Mouse (Mus musculus): ENCODE results near the gene Ubash3b. TPM values are rescaled to one million over a fixed set of nuclear protein-coding genes. Genes with fewer than 3 reads are reported as not detected.

The Ubash3b gene
- polyA plus RNA-seq (2012; rRNA removed), result 39.3 and 48.8 TPM in 2 replicates

DNA sequence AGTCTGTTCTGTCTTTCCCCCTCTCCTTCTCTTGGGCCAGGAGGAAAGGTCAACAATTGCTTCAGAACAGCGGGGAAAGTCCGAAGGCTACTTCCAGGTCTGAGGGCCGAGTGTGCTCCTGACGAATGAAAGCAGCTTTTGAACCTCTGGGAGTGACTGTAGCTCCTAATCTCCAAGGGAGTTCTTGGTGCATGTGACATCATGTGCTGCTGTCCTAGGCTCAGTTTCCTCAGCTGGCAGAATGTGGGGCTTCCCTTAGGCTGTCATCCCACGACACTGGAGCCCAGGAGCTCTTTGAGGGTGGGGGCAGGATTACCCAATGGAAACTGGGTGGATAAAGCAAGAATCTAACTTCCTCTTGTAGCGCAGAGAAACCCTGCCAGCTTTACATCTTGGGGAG is at the start of gene Ubash3b:
Ubash3b (minus strand) TSS at position 285 of the 400 bp plus-strand sequence.
- Histone ChIP-seq H3K4me3 (replicated peaks; ENCODE audit: insufficient read depth, low read depth, low read length) (no peak within 1 kb of the TSS), H3K27me3 (ENCODE audit: control insufficient read depth, insufficient read depth, low read length) (no peaks in the 10 kb centered on the region; the same call in 1 of the 2 replicates), H3K4me1 (ENCODE audit: control insufficient read depth, insufficient read depth, low read length) (peaks cover 6% of the 10 kb centered on the region; the same call in 1 of the 2 replicates), H3K27ac (ENCODE audit: insufficient read depth, low read length) (peak within 1 kb of the TSS; percentile 30; the same call in 1 of the 2 replicates)
- TF ChIP-seq POLR2A (IDR thresholded peaks at IDR 0.05; ENCODE audit: borderline replicate concordance, insufficient read depth, low read length) (no peak), CTCF (IDR thresholded peaks at IDR 0.05; ENCODE audit: borderline replicate concordance, insufficient read depth, low read depth, low read length) (no peak)
- WGBS, result 95% methylated on average over 6 of the region's 6 CpGs
- DNase-seq, result peak in 1 of 2 experiments; percentile 9

DNA sequence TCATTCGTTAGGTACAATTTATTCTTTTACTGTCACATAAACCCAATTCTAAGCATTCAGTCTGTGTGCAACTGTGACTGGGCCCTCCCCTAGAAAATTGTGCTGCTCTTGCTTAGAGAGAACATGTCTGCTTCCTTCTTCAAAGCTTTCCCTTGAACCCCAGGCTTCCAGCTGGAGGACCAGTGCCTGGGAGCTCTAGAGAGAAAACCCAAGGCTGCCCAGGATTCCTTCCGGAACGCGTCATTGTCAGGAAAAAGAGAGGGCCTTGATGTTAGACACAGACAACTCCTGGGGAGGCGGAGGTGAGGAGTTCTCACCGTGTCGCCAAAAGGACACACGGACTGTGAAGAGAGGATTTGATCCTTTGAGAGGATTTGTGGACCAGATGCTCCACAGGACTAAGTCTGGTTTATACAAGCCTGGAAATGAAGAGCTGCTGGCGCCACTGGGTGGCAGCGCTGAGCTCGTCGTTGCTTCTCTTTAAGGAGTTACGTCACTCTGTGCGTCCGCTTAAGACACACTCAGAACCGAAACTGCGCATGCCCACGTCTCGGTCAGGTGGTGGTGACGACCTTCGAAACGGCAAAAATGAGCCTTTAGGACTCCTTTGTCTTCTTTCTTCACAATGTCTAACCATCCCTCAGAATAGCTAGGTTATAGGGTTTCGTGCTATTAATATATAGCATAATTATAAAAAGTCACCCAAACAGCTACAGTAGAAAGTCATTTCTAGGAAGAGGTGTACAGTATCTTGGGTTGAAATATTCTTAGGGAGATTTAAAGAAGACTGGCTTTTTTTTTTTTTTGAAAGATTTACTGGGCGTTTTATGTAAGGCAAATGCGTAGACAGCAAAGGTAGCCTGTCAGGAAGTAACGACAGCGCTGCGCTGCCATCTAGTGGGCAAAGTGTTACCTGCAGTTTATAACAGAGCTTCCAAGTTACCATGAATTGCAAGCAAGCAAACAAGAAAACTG is 45.9 kb upstream of the Ubash3b start:
- Histone ChIP-seq H3K4me1 (ENCODE audit: control insufficient read depth, insufficient read depth, low read length) (peaks cover 7% of the 10 kb centered on the region; the same call in 1 of the 2 replicates), H3K4me3 (replicated peaks; ENCODE audit: insufficient read depth, low read depth, low read length) (peak overlapping the region; percentile 28), H3K27me3 (ENCODE audit: control insufficient read depth, insufficient read depth, low read length) (no peaks in the 10 kb centered on the region), H3K27ac (ENCODE audit: insufficient read depth, low read length) (peak overlapping the region; percentile 82)
- TF ChIP-seq CTCF (IDR thresholded peaks at IDR 0.05; ENCODE audit: borderline replicate concordance, insufficient read depth, low read depth, low read length) (peak; percentile 87), POLR2A (IDR thresholded peaks at IDR 0.05; ENCODE audit: borderline replicate concordance, insufficient read depth, low read length) (peak; percentile 83; the same call in 1 of the 2 replicates)
- 9% methylated on average over 28 of the region's 28 CpGs for WGBS
- DNase-seq, result peak; percentile 91 to 94

DNA sequence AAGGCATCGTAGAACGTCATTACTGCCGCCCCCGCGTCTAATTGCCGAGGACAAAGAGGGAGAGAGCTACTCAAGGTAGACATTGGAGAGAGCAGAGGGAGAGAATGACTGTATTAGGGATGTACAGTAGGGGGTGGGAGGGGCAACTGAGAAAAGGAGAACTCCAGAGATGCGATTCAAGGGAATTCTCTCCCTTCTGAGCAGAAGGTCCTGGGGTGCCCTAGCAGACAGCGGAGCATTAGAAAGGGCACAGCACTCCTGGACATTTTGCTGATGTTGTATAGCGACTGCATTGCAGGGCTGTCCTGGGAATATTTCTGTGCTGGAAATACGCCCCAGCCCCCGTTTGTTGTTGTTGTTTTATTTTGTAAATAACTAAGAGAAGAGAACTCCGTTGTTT is 45.2 kb upstream of the Ubash3b start:
- no peak for DNase-seq
- no peaks in the 10 kb centered on the region for H3K27me3 ChIP-seq (ENCODE audit: control insufficient read depth, insufficient read depth, low read length)
- H3K4me1 ChIP-seq (ENCODE audit: control insufficient read depth, insufficient read depth, low read length), result peaks cover 13% of the 10 kb centered on the region; the same call in 1 of the 2 replicates
- no peak overlapping the region for H3K4me3 ChIP-seq (replicated peaks; ENCODE audit: insufficient read depth, low read depth, low read length)
- no peak overlapping the region for H3K27ac ChIP-seq (ENCODE audit: insufficient read depth, low read length)
- 86% methylated on average over 12 of the region's 12 CpGs for WGBS
- no peak for TF ChIP-seq CTCF (IDR thresholded peaks at IDR 0.05; ENCODE audit: borderline replicate concordance, insufficient read depth, low read depth, low read length)
- TF ChIP-seq POLR2A (IDR thresholded peaks at IDR 0.05; ENCODE audit: borderline replicate concordance, insufficient read depth, low read length), result no peak

DNA sequence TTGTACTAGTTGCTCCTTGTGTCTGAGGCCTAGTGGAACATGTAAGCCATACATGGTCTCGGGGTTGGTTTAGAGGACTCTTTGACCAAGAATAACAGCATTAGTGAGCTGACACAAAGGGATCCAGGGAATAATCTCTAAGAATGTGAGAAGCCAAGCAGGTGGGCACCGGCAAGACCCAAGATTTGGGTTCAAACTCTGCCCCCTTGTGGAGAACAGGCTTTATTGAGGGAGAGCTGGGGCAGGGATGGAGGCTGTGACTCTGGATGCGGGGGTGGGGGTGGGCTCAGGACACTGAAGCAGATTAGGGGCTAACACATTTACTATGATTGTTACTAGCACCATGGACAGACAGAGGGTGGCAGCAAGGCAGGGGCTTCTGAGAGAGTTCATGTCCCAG is 43.8 kb upstream of the Ubash3b start:
- H3K4me3 ChIP-seq (replicated peaks; ENCODE audit: insufficient read depth, low read depth, low read length), result no peak overlapping the region
- 75% methylated on average over 3 of the region's 3 CpGs for WGBS
- no peak for DNase-seq

DNA sequence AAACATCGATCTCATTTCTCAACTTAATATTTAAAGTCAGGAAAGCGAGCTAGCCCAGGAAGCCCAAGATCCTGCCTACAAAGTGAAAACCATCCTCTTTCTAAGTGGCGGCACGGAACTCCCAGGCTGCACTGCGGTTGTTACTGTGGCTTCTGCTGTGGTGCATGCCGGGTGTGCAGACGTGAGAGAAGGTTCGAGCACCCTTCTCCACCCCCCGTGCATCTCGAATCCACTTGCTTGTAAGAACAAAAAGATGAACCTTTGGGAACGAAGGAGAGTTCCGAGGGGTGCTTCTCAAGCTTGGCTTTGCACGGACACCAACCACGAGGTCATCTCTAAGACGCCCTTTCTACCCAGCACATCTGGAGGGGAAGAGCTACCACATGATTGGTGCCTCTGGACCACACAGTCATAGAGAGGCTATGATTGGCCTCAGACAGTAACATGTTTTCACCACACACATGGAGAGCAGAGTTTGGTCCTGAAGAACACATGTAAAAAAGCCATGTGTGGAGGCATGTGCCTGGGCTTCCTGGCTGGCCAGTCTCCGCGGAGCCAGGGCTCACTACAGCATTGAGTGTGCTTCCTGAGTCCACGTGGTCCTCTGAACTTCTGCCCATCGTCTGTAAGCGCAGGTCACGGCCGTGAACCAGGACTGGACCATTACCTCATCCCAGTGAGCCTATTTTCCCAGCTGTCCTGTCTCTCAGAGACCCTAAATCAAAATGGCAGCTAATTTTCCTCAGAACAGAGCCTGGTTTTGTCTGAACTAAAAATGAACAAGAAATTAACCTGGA is 38.2 kb upstream of the Ubash3b start:
- Histone ChIP-seq H3K27me3 (ENCODE audit: control insufficient read depth, insufficient read depth, low read length) (no peaks in the 10 kb centered on the region), H3K4me1 (ENCODE audit: control insufficient read depth, insufficient read depth, low read length) (peaks cover 55% of the 10 kb centered on the region), H3K4me3 (replicated peaks; ENCODE audit: insufficient read depth, low read depth, low read length) (no peak overlapping the region), H3K27ac (ENCODE audit: insufficient read depth, low read length) (peak overlapping the region; percentile 93)
- TF ChIP-seq POLR2A (IDR thresholded peaks at IDR 0.05; ENCODE audit: borderline replicate concordance, insufficient read depth, low read length) (no peak), CTCF (IDR thresholded peaks at IDR 0.05; ENCODE audit: borderline replicate concordance, insufficient read depth, low read depth, low read length) (no peak)
- DNase-seq, result peak; percentile 46 to 62
- 52% methylated on average over 22 of the region's 22 CpGs for WGBS

More for the DNA sequence above, 43.8 kb upstream of the Ubash3b start:
- Histone ChIP-seq H3K27me3 (ENCODE audit: control insufficient read depth, insufficient read depth, low read length) (no peaks in the 10 kb centered on the region), H3K27ac (ENCODE audit: insufficient read depth, low read length) (no peak overlapping the region), H3K4me1 (ENCODE audit: control insufficient read depth, insufficient read depth, low read length) (peaks cover 20% of the 10 kb centered on the region)
- no peak for TF ChIP-seq CTCF (IDR thresholded peaks at IDR 0.05; ENCODE audit: borderline replicate concordance, insufficient read depth, low read depth, low read length)
- TF ChIP-seq POLR2A (IDR thresholded peaks at IDR 0.05; ENCODE audit: borderline replicate concordance, insufficient read depth, low read length), result no peak

DNA sequence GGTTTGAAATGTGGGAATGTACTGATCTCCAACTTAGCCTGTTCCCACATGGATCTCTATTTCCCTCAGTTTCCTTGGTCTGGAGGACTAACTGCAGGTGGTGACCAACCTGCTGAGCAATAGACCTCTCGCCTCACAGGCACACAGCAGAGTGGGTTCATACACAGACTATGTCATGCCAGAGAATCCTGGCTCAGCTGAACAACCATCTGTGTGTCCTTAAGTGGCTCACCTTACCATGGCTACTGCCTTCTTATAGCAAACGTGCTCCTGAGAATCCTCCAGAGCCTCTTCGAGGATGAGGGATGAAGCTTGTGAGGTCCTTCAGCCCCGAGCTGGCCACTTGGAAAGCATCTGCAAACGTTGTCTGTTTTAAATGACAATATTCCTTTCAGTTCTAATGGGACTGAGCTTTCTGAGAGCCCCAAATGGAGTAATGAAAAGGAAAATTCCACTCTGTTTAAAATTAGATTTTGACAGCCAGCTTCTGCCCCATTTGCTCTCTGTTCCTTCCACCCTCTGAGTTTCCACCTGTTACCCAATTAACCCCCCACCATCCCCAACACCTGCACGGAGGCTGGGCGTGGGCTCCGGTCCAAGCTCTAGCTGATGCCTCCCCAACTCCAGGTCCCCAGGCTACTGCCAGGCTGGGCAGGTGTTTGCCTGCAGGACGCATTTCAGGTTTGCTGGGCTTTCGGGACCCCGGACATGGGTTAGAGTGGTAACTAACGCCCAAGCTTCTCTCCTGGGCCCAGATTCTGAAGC is 37.2 kb upstream of the Ubash3b start:
- Histone ChIP-seq H3K27me3 (ENCODE audit: control insufficient read depth, insufficient read depth, low read length) (no peaks in the 10 kb centered on the region), H3K4me1 (ENCODE audit: control insufficient read depth, insufficient read depth, low read length) (peaks cover 58% of the 10 kb centered on the region), H3K27ac (ENCODE audit: insufficient read depth, low read length) (peak overlapping the region; percentile 93), H3K4me3 (replicated peaks; ENCODE audit: insufficient read depth, low read depth, low read length) (no peak overlapping the region)
- WGBS, result 15% methylated on average over 12 of the region's 12 CpGs
- peak; percentile 95 to 96 for DNase-seq
- TF ChIP-seq POLR2A (IDR thresholded peaks at IDR 0.05; ENCODE audit: borderline replicate concordance, insufficient read depth, low read length) (no peak; the same call in 1 of the 2 replicates), CTCF (IDR thresholded peaks at IDR 0.05; ENCODE audit: borderline replicate concordance, insufficient read depth, low read depth, low read length) (no peak)
